Mouse (Mus musculus) heart, embryonic 16.5 days (tissue): ENCODE results near the gene Mvb12b. TPM values are rescaled to one million over a fixed set of nuclear protein-coding genes. Genes with fewer than 3 reads are reported as not detected.

Experiments used
- ATAC-seq: fragments of 200-750 bp; cut with Nextera tagmentation; replicated peaks from 2 replicates; pipeline ENCODE4 v1.8.0; 2017; ENCODE audit warnings: moderate number of reproducible peaks; ENCODE audit not compliant: insufficient read depth, low FRiP score; ENCODE audit errors: extremely low read depth
- H3K27ac ChIP-seq: fragments of 300-500 bp; sonication (generic); 2 replicates; pipeline ENCODE4 v1.5.1; 2014; ENCODE audit warnings: mild to moderate bottlenecking, low read length, control low read depth, moderate library complexity
- H3K27me3 ChIP-seq: fragments of 300-500 bp; sonication (generic); 2 replicates; pipeline ENCODE4 v1.6.1; 2014; ENCODE audit warnings: low read length, mixed read lengths; ENCODE audit not compliant: control insufficient read depth, insufficient read depth
- H3K36me3 ChIP-seq: fragments of 300-500 bp; sonication (generic); 2 replicates; pipeline ENCODE4 v1.6.1; 2014; ENCODE audit not compliant: control insufficient read depth, insufficient read depth
- H3K4me1 ChIP-seq: fragments of 300-500 bp; sonication (generic); 2 replicates; pipeline ENCODE4 v1.6.1; 2014; ENCODE audit warnings: low read length, mixed read lengths; ENCODE audit not compliant: control insufficient read depth, insufficient read depth
- H3K4me2 ChIP-seq: fragments of 300-500 bp; sonication (generic); 2 replicates; pipeline ENCODE4 v1.6.1; 2014; ENCODE audit warnings: low read depth, mild to moderate bottlenecking, control low read depth, low read length
- H3K4me3 ChIP-seq: fragments of 300-500 bp; sonication (generic); 2 replicates; pipeline ENCODE4 v1.5.1; 2014; ENCODE audit warnings: mild to moderate bottlenecking, control low read depth, low read length
- H3K9ac ChIP-seq: fragments of 300-500 bp; sonication (generic); 2 replicates; pipeline ENCODE4 v1.6.1; 2014; ENCODE audit warnings: low read length, control low read depth
- H3K9me3 ChIP-seq: fragments of 300-500 bp; sonication (generic); replicated peaks from 2 replicates; pipeline ENCODE4 v1.6.1; 2016; ENCODE audit warnings: low read length; ENCODE audit not compliant: control insufficient read depth
- WGBS: fragments of 180-500 bp; shearing (Covaris S2); extraction: QIAGEN DNeasy Blood & Tissue Kit; methylation state at CpG from one replicate; pipeline ENCODE4 v1.1.7; 2014; 5-methylcytosine and 5-hydroxymethylcytosine counted together
- polyA plus RNA-seq: library from polyadenylated mRNA; unstranded; fragments of >200 nt; fragmentation: Nextera tagmentation; extraction: Ambion mirVana; gene quantifications from 2 replicates; pipeline ENCODE4 v1.2.1, GENCODE M21; 2015

Mvb12b gene
- polyA plus RNA-seq, 1 experiment from 2014 or later, result 10.9 TPM

DNA sequence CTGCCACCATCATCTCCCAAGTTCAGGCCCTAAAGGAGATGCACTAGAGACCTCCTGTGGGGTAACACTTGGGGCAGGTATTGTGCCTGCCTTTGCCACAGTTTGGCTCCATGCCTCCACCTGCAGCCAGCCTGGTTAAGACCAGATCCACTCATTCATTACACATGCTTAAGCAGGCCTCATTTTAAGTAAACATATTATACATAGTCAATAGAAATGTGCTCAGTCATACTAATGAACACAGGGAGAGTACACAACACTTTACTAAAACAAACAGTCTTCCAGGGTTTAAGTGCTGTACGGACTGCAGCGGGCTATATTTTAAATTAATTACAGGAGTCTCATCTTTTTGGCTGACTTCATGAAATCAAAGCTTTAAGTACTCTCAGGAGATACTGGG lies 57.9 kb downstream of the Mvb12b start:
- WGBS, result 89% methylated on average over 2 of the region's 2 CpGs
- H3K4me2 ChIP-seq, result no peak overlapping the region
- no peak for ATAC-seq

GRCm38 (mm10) chr2:33826777-33827176 lies 61.0 kb downstream of the Mvb12b start:
- Histone ChIP-seq H3K27me3 (no peaks in the 10 kb centered on the region), H3K4me1 (no peaks in the 10 kb centered on the region), H3K27ac (no peak overlapping the region), H3K9me3 (no peaks in the 10 kb centered on the region), H3K4me2 (no peak overlapping the region), H3K9ac (no peak overlapping the region), H3K36me3 (peaks cover 18% of the 10 kb centered on the region; the same call in 1 of the 2 replicates), H3K4me3 (no peak overlapping the region)
- no peak; the same call in 1 of the 2 replicates for ATAC-seq
- 88% methylated on average over 6 of the region's 6 CpGs for whole genome bisulfite sequencing

More for the DNA sequence above, 57.9 kb downstream of the Mvb12b start:
- no peak overlapping the region for H3K27ac ChIP-seq
- no peaks in the 10 kb centered on the region for H3K4me1 ChIP-seq
- no peaks in the 10 kb centered on the region for H3K27me3 ChIP-seq
- H3K4me3 ChIP-seq, result no peak overlapping the region
- peaks cover 8% of the 10 kb centered on the region; the same call in 1 of the 2 replicates for H3K36me3 ChIP-seq
- no peaks in the 10 kb centered on the region for H3K9me3 ChIP-seq
- no peak overlapping the region for H3K9ac ChIP-seq

DNA sequence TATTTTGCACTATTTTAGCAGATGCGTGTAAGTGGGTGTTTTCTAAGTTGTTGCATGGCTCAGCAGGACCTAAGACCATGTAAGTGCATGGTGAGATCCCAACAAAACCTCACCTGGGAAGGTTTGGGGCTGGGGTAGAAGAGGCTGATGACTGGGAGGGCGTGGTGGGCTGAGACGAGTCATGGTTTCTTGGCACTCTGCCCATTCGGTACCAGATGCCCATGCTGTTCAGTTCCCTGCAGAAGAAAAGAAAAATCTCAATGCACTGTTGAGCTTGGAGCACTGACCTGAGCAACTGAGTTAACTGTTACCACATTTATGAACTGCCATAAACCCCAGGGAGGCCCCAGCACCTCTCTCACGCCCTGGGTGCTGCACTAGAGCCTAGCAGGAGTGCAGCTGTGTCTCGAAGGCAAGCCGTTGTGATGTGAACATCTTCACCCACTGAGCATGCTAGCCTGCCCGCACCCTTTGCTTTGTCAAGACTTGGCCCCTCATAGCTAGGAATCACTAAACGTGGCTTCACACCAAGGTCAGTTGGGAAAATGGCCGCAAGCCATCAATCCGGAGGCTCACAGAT lies 62.7 kb downstream of the Mvb12b start:
- H3K27me3 ChIP-seq, result no peaks in the 10 kb centered on the region
- no peak for ATAC-seq
- 83% methylated on average over 11 of the region's 11 CpGs for WGBS

DNA sequence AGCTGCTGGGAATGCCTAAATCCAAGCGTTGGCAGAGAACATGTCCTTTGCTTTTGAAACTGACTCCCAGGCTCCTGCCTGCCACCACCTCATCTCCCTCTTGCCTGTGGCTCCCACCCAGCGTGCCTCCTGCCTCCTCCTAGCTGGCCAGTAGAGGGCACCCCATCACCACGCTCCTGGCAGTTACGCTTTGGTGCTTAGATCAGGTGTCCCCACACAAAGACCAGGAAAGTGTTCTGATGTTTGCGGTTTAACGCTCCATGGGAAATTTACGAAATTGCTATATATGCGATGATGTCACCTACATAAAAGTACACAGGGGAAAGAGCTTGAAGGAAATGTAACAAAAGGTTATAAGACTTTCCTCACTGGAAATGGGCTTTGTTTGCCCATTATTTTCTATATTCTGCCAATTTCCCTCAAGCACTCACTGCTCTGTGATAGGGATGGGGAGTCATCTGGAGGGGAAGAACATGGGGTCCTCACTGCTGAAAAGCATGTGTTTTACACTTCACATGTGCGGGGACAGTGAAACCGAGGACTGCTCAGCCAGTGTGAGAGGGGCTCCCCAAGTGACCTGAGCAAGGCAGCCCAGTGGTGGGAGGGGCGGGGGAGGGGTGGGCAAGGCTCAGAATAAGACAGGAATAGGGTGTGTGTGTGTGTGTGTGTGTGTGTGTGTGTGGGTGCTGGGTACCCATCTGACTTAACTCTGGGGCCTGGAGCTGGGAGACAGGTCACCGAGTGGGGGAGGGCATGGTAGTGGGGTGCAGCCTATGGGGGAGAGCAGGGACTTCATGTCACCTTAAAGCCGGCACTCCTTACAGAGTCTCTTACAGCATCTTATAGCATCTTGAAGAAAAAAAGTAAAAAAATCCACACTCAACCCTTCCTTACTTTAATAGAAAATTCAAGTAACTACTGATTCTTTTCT lies 65.8 kb downstream of the Mvb12b start:
- Histone ChIP-seq H3K4me1 (no peaks in the 10 kb centered on the region), H3K9me3 (no peaks in the 10 kb centered on the region), H3K27me3 (no peaks in the 10 kb centered on the region), H3K27ac (no peak overlapping the region), H3K36me3 (peaks cover 23% of the 10 kb centered on the region), H3K9ac (no peak overlapping the region), H3K4me2 (no peak overlapping the region), H3K4me3 (no peak overlapping the region)
- WGBS, result 30% methylated on average over 13 of the region's 13 CpGs
- ATAC-seq, result peak; percentile 72

More for the DNA sequence above, 62.7 kb downstream of the Mvb12b start:
- H3K9me3 ChIP-seq, result no peaks in the 10 kb centered on the region
- H3K27ac ChIP-seq, result 0 out of 2 replicates have a peak overlapping the region, but pooled peaks have one; percentile 14
- no peaks in the 10 kb centered on the region for H3K4me1 ChIP-seq
- no peak overlapping the region for H3K4me2 ChIP-seq
- no peak overlapping the region for H3K9ac ChIP-seq
- H3K36me3 ChIP-seq, result peaks cover 18% of the 10 kb centered on the region; the same call in 1 of the 2 replicates
- no peak overlapping the region for H3K4me3 ChIP-seq

DNA sequence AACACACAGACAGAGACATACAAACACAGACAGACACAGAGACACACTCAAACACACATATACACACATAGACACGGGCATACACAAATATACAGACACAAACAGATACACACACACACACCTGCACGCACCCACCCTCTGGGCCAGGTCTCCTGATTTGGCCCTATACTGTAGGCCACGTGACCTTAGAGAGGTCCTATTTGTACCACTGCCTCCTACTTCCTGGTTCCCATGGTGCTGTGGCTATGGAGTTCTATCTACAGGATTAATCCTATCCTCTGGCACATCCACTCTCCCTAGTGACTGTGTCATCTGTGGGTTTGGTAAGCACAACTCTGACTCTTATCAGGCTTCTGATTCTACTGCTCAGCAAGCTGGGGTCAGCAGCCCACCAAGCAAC lies 67.3 kb downstream of the Mvb12b start:
- Histone ChIP-seq H3K9ac (no peak overlapping the region), H3K27ac (no peak overlapping the region), H3K4me2 (no peak overlapping the region), H3K27me3 (no peaks in the 10 kb centered on the region), H3K36me3 (peaks cover 17% of the 10 kb centered on the region), H3K4me1 (peaks cover 5% of the 10 kb centered on the region; the same call in 1 of the 2 replicates), H3K9me3 (no peaks in the 10 kb centered on the region), H3K4me3 (no peak overlapping the region)
- WGBS, result 93% methylated on average over 3 of the region's 3 CpGs
- no peak for ATAC-seq

DNA sequence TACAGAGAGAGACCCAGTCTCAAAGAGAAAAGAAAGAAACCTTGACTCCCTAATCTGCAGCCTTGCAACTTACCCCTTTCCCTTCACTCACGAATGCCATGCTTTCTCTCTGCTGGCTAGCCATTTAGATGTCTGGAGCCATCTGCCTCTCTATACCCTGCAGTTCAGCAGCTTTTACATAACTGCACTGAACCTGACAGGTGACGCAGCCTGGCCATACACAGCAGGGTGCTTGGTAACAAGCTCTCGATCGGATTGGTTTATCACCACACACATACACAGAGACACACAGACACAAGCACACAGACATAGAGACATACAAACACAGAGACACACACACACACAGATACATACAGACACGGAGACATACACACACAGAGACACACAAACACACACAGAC lies 67.7 kb downstream of the Mvb12b start:
- Histone ChIP-seq H3K9me3 (no peaks in the 10 kb centered on the region), H3K4me1 (peaks cover 5% of the 10 kb centered on the region; the same call in 1 of the 2 replicates), H3K9ac (no peak overlapping the region), H3K4me3 (no peak overlapping the region), H3K27me3 (no peaks in the 10 kb centered on the region), H3K36me3 (peaks cover 17% of the 10 kb centered on the region), H3K4me2 (no peak overlapping the region), H3K27ac (no peak overlapping the region; the same call in 1 of the 2 replicates)
- no peak for ATAC-seq
- 85% methylated on average over 5 of the region's 5 CpGs for WGBS

DNA sequence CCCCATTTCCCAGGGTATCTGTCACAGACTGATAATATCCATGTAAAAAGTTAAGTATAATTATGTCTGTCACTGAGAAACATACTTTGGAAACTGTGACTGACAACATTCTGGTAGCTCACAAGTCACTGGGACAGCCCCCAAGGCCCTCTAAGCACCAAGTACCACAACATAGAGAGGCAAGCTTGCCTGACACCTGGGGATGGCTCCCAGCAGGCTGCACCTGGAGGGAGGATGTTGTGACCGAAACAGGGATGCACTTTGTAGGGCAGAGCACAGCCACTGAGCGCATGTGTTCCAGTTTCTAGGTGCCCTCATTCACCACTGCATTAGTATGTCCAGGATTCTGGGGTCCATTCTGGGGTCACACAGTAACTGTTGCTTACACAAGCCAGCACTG lies 69.4 kb downstream of the Mvb12b start:
- 95% methylated on average over 2 of the region's 2 CpGs for WGBS
- no peak for ATAC-seq
- Histone ChIP-seq H3K9me3 (no peaks in the 10 kb centered on the region), H3K36me3 (peaks cover 7% of the 10 kb centered on the region), H3K4me2 (no peak overlapping the region), H3K27me3 (no peaks in the 10 kb centered on the region), H3K9ac (no peak overlapping the region), H3K4me3 (no peak overlapping the region), H3K4me1 (peaks cover 5% of the 10 kb centered on the region; the same call in 1 of the 2 replicates), H3K27ac (peak overlapping the region; percentile 58)

DNA sequence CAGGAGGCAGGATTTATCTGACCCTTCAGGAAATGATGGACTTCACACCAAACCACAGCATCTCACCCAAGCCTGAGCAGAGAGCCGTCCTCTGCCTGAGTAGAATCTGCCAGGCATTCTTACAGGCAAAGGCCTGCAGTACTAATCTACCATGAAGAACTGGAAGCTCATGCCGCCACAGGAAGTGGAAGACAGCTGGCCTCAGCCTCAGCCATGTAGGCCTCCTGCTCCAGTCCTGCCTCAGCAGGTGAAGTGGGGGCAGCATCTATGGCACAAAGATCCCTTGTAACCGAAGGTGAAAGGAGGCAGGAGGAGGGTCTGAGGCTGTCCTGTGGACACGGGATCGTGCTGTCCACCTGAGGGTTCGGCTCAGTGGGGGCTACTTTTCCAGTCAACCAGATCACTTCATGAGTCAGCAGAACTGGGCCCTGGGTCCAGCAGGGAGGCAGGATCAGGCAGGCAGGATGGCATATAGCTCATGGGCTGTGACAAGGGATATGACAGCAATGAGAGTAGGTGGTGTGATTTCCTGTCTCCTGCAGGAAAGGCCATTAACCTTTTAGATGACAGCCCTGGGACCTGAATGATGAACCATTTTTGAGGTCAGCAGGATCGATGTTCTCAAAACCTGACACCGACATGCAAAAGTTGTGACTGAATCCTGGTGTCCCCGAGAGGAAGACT lies 69.9 kb downstream of the Mvb12b start:
- peaks cover 5% of the 10 kb centered on the region; the same call in 1 of the 2 replicates for H3K4me1 ChIP-seq

More for the DNA sequence above, 69.9 kb downstream of the Mvb12b start:
- Histone ChIP-seq H3K27me3 (no peaks in the 10 kb centered on the region), H3K9me3 (no peaks in the 10 kb centered on the region), H3K36me3 (peaks cover 6% of the 10 kb centered on the region; the same call in 1 of the 2 replicates), H3K4me3 (no peak overlapping the region), H3K4me2 (no peak overlapping the region), H3K9ac (no peak overlapping the region), H3K27ac (peak overlapping the region; percentile 58)
- no peak for ATAC-seq
- 77% methylated on average over 9 of the region's 9 CpGs for WGBS
